Mouse (Mus musculus): ENCODE data around the gene Baiap2l2.

GRCm38 (mm10) chr15:79242574-79243233 lies 42.6 kb downstream of the Baiap2l2 start:
- TF ChIP-seq CTCF (IDR thresholded peaks at IDR 0.05; ENCODE audit: borderline replicate concordance, insufficient read depth, low read length) = no peak
- TF ChIP-seq POLR2A (IDR thresholded peaks at IDR 0.05; ENCODE audit: low read depth, low read length) = no peak

Measured in embryonic fibroblast, embryonic 13.5 days (primary cell).